Mouse (Mus musculus) adrenal gland, adult 2 months (tissue): Measurements from ENCODE around the gene Mthfsd. TPM values are rescaled to one million over a fixed set of nuclear protein-coding genes. Genes with fewer than 3 reads are reported as not detected.

Experiments
- DNase-seq: peaks from one replicate; pipeline ENCODE4 v3.0.0; 2021
- polyA plus RNA-seq: library from polyadenylated mRNA; depleted of rRNA; stranded (reverse); fragments of >200 nt; gene quantifications from 2 replicates; pipeline ENCODE4 v1.2.3, GENCODE M21; 2012
- total RNA-seq, 2 experiments: library from RNA; stranded (reverse); gene quantifications; 2 replicates each; pipeline ENCODE4 v1.2.3; 2021

Gene Mthfsd
- total and polyA plus RNA-seq, 3 experiments = 31.8 to 65.6 (median 35.6) TPM

DNA sequence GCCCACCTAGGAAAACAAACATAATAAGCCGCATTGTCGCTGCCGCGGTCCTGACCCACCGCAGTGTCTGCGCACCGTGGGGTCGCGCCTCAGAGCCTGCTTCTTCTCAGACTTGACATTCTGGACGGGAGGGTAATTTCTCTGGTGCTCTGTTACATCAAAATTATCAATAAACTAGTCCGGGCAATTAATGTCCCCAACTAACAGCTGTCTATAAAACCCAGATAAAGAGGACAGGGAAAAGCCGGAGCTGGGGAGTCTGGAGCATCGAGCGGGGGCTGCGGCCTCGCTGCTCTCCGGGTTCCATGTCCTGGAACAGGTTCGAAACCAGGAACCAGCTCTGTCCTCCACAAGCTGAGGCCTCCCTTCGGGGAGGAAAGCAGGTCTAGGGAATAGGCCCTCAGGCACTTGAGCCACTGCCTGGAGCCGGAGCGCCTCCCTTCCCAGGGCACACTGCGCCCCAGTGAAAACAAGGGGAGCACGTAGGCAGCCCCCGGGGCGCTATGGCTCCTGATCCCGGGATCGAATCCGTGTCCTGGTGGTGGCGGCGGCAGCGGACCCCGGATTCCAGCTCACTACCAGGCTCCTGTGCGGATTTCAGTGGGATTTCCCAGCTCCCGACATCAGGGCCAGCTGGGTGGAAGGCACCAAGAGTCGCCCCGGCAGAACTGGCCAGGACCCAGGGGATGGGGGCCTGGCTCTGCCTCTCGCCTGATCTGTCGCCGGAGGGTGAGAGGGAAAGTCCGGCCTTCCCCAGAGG lies 19.1 kb downstream of the Mthfsd start:
- DNase-seq = no peak

DNA sequence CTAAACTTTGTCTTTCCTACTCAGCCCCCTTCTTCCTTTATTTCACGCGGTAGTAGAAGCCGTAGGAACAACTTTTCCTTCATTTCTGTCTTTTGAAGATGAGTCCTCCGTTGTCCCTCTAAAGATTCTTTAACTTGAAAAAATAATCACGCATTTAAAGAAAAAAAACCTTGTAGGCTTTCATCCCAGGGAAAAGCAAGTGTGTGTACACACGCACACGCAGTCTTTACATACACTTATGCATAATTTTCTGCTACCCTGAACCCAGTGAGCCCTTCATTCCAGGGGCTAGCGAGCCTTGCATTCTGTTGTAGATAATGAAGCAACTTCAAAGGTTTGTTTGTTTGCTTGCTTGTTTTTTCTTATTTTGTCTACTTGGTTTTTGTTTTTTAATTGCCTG lies 19.9 kb downstream of the Mthfsd start:
- no peak for DNase-seq

GRCm38 (mm10) chr8:121086004-121086900 lies 21.9 kb downstream of the Mthfsd start:
- no peak for DNase-seq

- DNase-seq = no peak
These were observed 22.6 kb downstream of the Mthfsd start for GRCm38 (mm10) chr8:121085561-121085960.

DNA sequence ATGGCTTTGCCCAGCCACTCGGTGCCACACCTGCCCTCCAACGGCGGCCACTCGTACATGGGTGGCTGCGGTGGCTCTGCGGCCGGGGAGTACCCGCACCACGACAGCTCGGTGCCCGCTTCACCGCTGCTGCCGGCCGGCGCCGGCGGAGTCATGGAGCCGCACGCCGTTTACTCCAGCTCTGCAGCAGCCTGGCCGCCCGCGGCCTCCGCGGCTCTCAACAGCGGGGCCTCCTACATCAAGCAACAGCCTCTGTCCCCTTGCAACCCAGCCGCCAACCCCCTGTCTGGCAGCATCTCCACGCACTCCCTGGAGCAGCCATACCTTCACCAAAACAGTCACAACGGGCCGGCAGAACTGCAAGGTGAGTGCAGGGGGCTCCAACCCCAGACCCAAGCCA lies 23.2 kb downstream of the Mthfsd start:
- DNase-seq = no peak

GRCm38 (mm10) chr8:121084210-121084951 lies 23.8 kb downstream of the Mthfsd start, which contains the start of gene Foxf1:
Gene Foxf1 (plus strand): TSS chr8:121084386.
- peak; percentile 41 for DNase-seq

- no peak for DNase-seq
These were observed 24.3 kb downstream of the Mthfsd start for GRCm38 (mm10) chr8:121083936-121084209.

DNA sequence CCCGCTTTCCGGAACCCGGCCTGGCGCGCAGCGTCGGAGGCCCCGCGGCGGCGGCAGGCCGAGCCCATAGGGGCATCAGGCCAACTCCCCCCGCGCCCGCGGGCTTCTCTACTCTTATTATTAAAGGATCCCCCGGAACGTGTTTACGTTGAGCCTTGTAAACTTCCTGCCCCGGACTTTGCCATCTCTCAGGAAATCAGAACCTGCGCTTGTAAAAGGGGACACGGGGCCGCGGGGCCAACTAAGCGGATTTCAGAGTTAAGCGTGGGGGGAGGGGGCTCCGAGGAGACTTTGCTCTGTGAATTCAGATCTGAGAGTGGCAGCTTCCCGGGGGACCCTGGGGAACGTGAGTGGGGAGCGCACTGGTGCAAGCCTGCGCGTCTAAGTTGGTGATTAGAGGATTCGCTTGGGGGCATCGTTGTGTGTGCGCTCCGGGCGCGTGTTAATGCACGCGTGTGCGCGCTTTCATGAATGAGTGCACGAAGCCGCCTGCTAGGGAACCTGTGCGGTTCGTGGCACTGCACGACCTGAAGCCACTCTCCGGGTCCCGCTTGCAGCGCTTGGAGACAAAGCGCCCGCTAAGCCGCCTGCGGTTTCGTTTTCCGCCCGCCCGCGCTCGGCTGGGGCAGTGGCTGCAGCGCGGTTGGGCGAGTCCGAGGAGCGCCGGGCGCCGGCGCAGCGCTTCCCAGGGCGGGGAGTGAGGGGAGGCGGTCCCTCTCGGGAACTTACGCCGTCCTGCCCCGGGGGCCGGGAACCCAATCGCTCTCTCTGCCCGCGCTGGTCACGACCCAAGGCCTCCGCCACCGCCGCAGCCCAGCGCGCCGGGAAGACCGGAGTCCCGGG lies 24.9 kb downstream of the Mthfsd start:
- DNase-seq = peak; percentile 85

GRCm38 (mm10) chr8:121082218-121083092 lies 25.7 kb downstream of the Mthfsd start:
- DNase-seq = peak; percentile 15

DNA sequence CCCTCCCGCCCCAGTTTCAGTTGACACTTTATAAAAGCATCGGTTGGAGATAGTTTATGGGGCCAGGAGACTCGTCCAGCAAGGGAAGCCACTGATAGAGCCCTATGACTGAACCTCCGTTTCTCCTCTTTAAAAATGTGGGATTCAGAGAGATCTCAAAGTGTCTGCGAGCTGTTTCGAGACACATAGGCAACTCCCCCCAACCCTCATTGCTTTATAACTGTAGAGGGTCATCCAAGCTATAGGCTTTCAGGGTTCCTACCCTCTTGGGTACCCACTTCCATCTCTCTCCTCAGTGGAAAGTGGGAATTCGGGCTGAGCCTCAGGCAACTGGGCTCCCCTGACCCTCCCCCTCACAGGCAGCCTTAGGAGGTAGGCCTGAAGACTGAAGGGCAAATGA lies 26.8 kb downstream of the Mthfsd start:
- DNase-seq = no peak

- no peak for DNase-seq
These were observed 27.7 kb downstream of the Mthfsd start for GRCm38 (mm10) chr8:121080361-121081090.

DNA sequence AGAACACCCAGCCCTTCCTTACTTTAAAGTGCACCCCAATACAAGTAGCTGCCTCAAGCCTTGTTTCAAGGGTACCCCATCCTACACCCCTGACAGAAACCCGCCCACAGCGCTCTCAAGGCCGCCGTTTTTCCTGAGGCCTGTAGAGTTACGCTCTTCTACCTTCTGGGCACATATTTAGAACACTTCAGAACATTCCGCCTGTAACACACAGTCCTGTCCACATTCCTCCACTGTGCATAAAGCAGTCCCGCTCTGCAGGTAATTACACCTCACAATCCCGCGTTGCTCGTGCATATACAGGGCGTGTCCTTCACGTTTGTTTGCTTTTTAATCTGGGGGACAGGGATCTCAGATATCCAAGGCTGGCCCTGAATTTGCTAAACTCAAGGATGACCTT lies 28.2 kb downstream of the Mthfsd start:
- DNase-seq = no peak

DNA sequence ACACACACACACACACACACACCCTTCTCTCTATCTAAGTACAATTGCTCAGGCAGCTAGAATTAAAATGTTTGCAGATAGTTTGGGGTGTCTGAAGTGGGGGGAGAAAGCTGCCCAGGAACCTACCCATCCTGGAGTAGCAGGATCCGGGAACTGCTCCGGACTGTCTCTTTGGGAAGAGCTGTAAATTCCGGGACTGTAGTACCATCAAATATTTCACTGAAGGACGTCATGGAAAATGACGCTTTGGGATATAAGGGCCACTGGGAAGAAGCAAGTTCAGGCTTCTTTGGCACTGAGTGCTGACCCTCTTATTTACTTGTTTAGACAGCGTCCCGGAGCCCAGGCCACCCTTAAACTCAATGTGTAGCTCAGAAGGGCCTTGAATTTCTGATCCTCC lies 29.0 kb downstream of the Mthfsd start:
- no peak for DNase-seq

- no peak for DNase-seq
These were observed 29.5 kb downstream of the Mthfsd start for GRCm38 (mm10) chr8:121078721-121079120.

DNA sequence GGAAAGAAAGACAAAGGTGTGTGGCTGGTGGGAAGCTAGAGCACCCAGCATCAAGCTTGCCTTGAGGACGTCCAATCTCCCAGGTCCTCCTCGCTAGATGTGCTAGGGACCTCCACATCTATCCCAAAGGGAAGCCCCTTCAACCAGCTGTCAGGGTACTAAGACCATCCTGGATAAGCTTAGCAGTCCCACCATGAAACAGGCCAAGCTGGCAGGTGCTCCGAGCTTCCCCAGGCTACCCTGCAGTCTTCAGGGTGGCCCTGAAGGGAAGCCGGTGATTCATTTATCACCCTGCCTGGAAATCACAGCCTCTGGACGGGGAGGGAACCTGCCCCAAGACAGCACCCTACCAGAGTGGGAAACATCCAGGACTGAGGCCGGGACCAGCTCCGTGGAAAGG lies 31.6 kb downstream of the Mthfsd start:
- DNase-seq = no peak

DNA sequence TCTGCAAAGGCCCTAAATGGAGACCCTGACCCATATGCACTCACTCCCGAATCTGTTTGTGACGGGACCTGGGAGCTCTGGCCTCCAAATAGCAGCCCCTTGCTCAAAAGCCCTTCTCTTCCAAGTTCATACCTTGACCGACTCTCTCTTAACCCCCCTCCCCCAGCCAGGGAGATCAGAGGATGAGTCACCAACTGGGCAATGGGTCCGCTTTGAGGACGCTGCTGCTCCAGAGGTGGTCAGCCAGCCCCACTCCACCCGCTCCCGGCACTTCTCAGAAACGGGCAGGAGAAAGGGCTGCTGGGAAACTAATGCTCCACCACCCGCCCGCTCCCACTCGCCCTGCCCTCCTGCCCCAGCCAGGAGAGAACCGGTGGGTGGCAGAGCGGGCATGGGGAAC lies 32.3 kb downstream of the Mthfsd start:
- peak; percentile 23 for DNase-seq

- no peak for DNase-seq
These were observed 33.4 kb downstream of the Mthfsd start for GRCm38 (mm10) chr8:121074848-121075145.

GRCm38 (mm10) chr8:121074108-121074847 lies 33.9 kb downstream of the Mthfsd start:
- no peak for DNase-seq
